Mouse (Mus musculus): ENCODE results near the gene Lnx1.

DNA sequence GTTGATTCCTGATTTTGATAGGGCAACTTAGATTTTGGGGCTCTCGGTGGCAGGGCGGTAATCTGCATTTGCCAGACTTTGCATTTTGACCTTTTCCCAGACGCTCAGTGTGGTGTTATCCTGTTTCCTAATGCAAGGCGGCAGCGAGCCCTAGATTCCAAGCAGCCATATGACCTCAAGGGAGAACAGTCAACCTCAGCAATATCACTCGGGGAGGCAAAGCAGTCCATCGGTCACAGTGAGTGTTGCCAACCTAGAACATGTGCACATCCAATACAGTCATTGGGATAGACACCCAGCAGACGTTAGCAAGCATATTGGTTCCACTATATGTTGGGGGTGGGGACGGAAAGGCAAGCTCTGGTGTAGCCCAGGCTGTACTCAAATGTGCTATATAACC, 54.5 kb downstream of the Lnx1 start:
- TF ChIP-seq CTCF (IDR thresholded peaks at IDR 0.05; ENCODE audit: borderline replicate concordance, insufficient read depth, low read depth, low read length) (no peak), POLR2A (IDR thresholded peaks at IDR 0.05; ENCODE audit: borderline replicate concordance, insufficient read depth, low read length) (no peak)

All from cerebellum, adult 2 months (tissue).